In genomic region chr8:125485715-125486114, GRCm38 (mm10) we compare ENCODE assay signal across 23 mouse cellular contexts.
DNase-seq lines count a peak whose midpoint lies in the region; ATAC-seq lines count a peak whose summit lies in the region.
"Had no signal": no experiment of that assay in that cellular context is flagged by ENCODE, and none has a peak within 500 bp of the region (broad histone marks: within the 10 kb centered on the region; RNA-seq: fewer than 3 reads in every experiment).

No protein-coding gene starts in this region.

- peaks cover 6% of the 10 kb centered on the region; the same call in 1 of the 2 replicates for H3K9me3 ChIP-seq in forebrain, embryonic 10.5 days
- H3K9me3 ChIP-seq in forebrain, embryonic 14.5 days (replicated peaks; ENCODE audit: control insufficient read depth, low read length) = no peaks in the 10 kb centered on the region
- H3K9me3 ChIP-seq in midbrain, embryonic 10.5 days (replicated peaks) = no peaks in the 10 kb centered on the region
- no peaks in the 10 kb centered on the region for H3K9me3 ChIP-seq in midbrain, embryonic 15.5 days
- H3K9me3 ChIP-seq: embryonic facial prominence, embryonic 13.5 days; embryonic facial prominence, embryonic 15.5 days; forebrain, embryonic 13.5 days had no signal

- peaks cover 59% of the 10 kb centered on the region for H3K4me1 ChIP-seq in forebrain, embryonic 10.5 days
- H3K4me1 ChIP-seq in forebrain, embryonic 14.5 days (ENCODE audit: control insufficient read depth, insufficient read depth, low read length) = peaks cover 12% of the 10 kb centered on the region
- H3K4me1 ChIP-seq in midbrain, embryonic 10.5 days = peaks cover 55% of the 10 kb centered on the region
- H3K4me1 ChIP-seq in midbrain, embryonic 15.5 days = peaks cover 14% of the 10 kb centered on the region

- H3K27ac ChIP-seq in forebrain, embryonic 10.5 days = peak overlapping the region; percentile 76
- no peak overlapping the region for H3K27ac ChIP-seq in forebrain, embryonic 14.5 days (ENCODE audit: low read depth, low read length)
- H3K27ac ChIP-seq in midbrain, embryonic 10.5 days (replicated peaks) = 0 out of 2 replicates have a peak overlapping the region, but pooled peaks have one; percentile 23
- no peak overlapping the region for H3K27ac ChIP-seq in midbrain, embryonic 15.5 days
- H3K27ac ChIP-seq: embryonic facial prominence, embryonic 13.5 days; embryonic facial prominence, embryonic 15.5 days had no signal

- no peak overlapping the region for H3K4me3 ChIP-seq in forebrain, embryonic 10.5 days
- no peak overlapping the region for H3K4me3 ChIP-seq in forebrain, embryonic 14.5 days (ENCODE audit: low read depth, low read length)
- H3K4me3 ChIP-seq in midbrain, embryonic 10.5 days = no peak overlapping the region
- no peak overlapping the region for H3K4me3 ChIP-seq in midbrain, embryonic 15.5 days
- H3K4me3 ChIP-seq: embryonic facial prominence, embryonic 13.5 days; embryonic facial prominence, embryonic 15.5 days; erythroblast, embryonic 14.5 days; forebrain, embryonic 13.5 days had no signal

- no peak for DNase-seq in forebrain, embryonic 10.5 days (ENCODE audit: extremely low spot score, low spot score)
- no peak for DNase-seq in forebrain, embryonic 14.5 days (ENCODE audit: low spot score)
- no peak for DNase-seq in midbrain, embryonic 10.5 days (ENCODE audit: low spot score)
- peak; percentile 64 for DNase-seq in ZHBTc4 (ENCODE audit: low read depth, low spot score)
- DNase-seq in cerebellum, adult 8-10 months = no peak
- DNase-seq: adrenal gland, adult 2 months; adrenal gland, postnatal 10 days; adrenal gland, postnatal 25 days; B cell, adult 2 months; cerebellum, adult 11-12 months; cerebellum, adult 2 months; cerebellum, adult 9-11 months; cerebellum, postnatal 14 days; cerebellum, postnatal 36 days; embryo, embryonic 11 days had no signal

- ATAC-seq in forebrain, embryonic 14.5 days = no peak
- no peak for ATAC-seq in midbrain, embryonic 15.5 days (replicated peaks)
- ATAC-seq: CD4-positive, CD25-positive, alpha-beta regulatory T cell, adult 4 months; forebrain, embryonic 16.5 days had no signal

- no peak overlapping the region for H3K9ac ChIP-seq in forebrain, embryonic 14.5 days (ENCODE audit: low read length)
- H3K9ac ChIP-seq in midbrain, embryonic 15.5 days = no peak overlapping the region
- H3K9ac ChIP-seq: embryonic facial prominence, embryonic 13.5 days; embryonic facial prominence, embryonic 15.5 days; forebrain, embryonic 13.5 days had no signal

- H3K36me3 ChIP-seq in forebrain, embryonic 10.5 days (replicated peaks) = peaks cover 54% of the 10 kb centered on the region
- H3K36me3 ChIP-seq in forebrain, embryonic 14.5 days (ENCODE audit: control insufficient read depth, insufficient read depth, low read length) = peaks cover 37% of the 10 kb centered on the region
- H3K36me3 ChIP-seq in midbrain, embryonic 10.5 days = peaks cover 61% of the 10 kb centered on the region
- peaks cover 2% of the 10 kb centered on the region; the same call in 1 of the 2 replicates for H3K36me3 ChIP-seq in midbrain, embryonic 15.5 days (replicated peaks)

- H3K27me3 ChIP-seq in forebrain, embryonic 10.5 days (ENCODE audit: poor library complexity, severe bottlenecking) = peaks cover 23% of the 10 kb centered on the region
- H3K27me3 ChIP-seq in forebrain, embryonic 14.5 days (replicated peaks; ENCODE audit: control insufficient read depth, insufficient read depth, low read length) = no peaks in the 10 kb centered on the region
- no peaks in the 10 kb centered on the region for H3K27me3 ChIP-seq in midbrain, embryonic 10.5 days (ENCODE audit: low read depth, poor library complexity, severe bottlenecking)
- H3K27me3 ChIP-seq in midbrain, embryonic 15.5 days (replicated peaks) = no peaks in the 10 kb centered on the region
- H3K27me3 ChIP-seq: CH12.LX; embryonic facial prominence, embryonic 15.5 days; forebrain, embryonic 13.5 days had no signal

- 88% methylated on average over 3 of the region's 3 CpGs for WGBS in forebrain, embryonic 10.5 days
- 87% methylated on average over 3 of the region's 3 CpGs for WGBS in forebrain, embryonic 14.5 days
- 89% methylated on average over 3 of the region's 3 CpGs for WGBS in midbrain, embryonic 10.5 days
- 90% methylated on average over 3 of the region's 3 CpGs for WGBS in midbrain, embryonic 15.5 days

- no peak overlapping the region for H3K4me2 ChIP-seq in forebrain, embryonic 14.5 days (ENCODE audit: low read length)
- H3K4me2 ChIP-seq in midbrain, embryonic 15.5 days = no peak overlapping the region
- H3K4me2 ChIP-seq: embryonic facial prominence, embryonic 13.5 days; embryonic facial prominence, embryonic 15.5 days; forebrain, embryonic 13.5 days had no signal

Comparison
In these comparisons a context has a peak if more than half of its experiments do, and no peak if none do; other contexts are left out.
1. H3K27ac ChIP-seq: peak in forebrain, embryonic 10.5 days (single experiment) and midbrain, embryonic 10.5 days (single experiment); none in forebrain, embryonic 14.5 days (single experiment) and midbrain, embryonic 15.5 days (single experiment).